In genomic region chr11:105524400-105524799, GRCm38 (mm10) we compare ENCODE assay signal across 22 mouse cellular contexts.
DNase-seq lines count a peak whose midpoint lies in the region; ATAC-seq lines count a peak whose summit lies in the region.
"Had no signal": no experiment of that assay in that cellular context is flagged by ENCODE, and none has a peak within 500 bp of the region (broad histone marks: within the 10 kb centered on the region; RNA-seq: fewer than 3 reads in every experiment).

No protein-coding gene starts in this region.

- H3K27ac ChIP-seq in heart, embryonic 13.5 days (replicated peaks) = peak overlapping the region; percentile 64
- no peak overlapping the region for H3K27ac ChIP-seq in neural tube, embryonic 15.5 days (replicated peaks)
- H3K27ac ChIP-seq in midbrain, embryonic 14.5 days (replicated peaks; ENCODE audit: low read depth, low read length) = no peak overlapping the region
- H3K27ac ChIP-seq: limb, embryonic 12.5 days; liver, embryonic 14.5 days; stomach, postnatal 0 days had no signal

- H3K4me2 ChIP-seq in heart, embryonic 13.5 days = no peak overlapping the region
- H3K4me2 ChIP-seq in neural tube, embryonic 15.5 days = no peak overlapping the region
- H3K4me2 ChIP-seq in midbrain, embryonic 14.5 days (ENCODE audit: low read length) = 0 out of 2 replicates have a peak overlapping the region, but pooled peaks have one; percentile 6
- H3K4me2 ChIP-seq: heart, embryonic 11.5 days; limb, embryonic 12.5 days had no signal

- 62% methylated on average over 8 of the region's 8 CpGs for WGBS in heart, embryonic 13.5 days
- WGBS in neural tube, embryonic 15.5 days = 20% methylated on average over 8 of the region's 8 CpGs
- WGBS in midbrain, embryonic 14.5 days = 19% methylated on average over 8 of the region's 8 CpGs

- H3K36me3 ChIP-seq in heart, embryonic 13.5 days = no peaks in the 10 kb centered on the region
- H3K36me3 ChIP-seq in neural tube, embryonic 15.5 days = no peaks in the 10 kb centered on the region
- no peaks in the 10 kb centered on the region for H3K36me3 ChIP-seq in midbrain, embryonic 14.5 days (ENCODE audit: control insufficient read depth, insufficient read depth, low read length)
- H3K36me3 ChIP-seq: limb, embryonic 12.5 days had no signal

- no peak overlapping the region for H3K4me3 ChIP-seq in heart, embryonic 13.5 days
- H3K4me3 ChIP-seq in neural tube, embryonic 15.5 days (replicated peaks) = no peak overlapping the region
- H3K4me3 ChIP-seq in midbrain, embryonic 14.5 days (replicated peaks; ENCODE audit: low read depth, low read length) = no peak overlapping the region
- H3K4me3 ChIP-seq: limb, embryonic 12.5 days; megakaryocyte, embryonic 14.5 days had no signal

- no peaks in the 10 kb centered on the region for H3K9me3 ChIP-seq in heart, embryonic 13.5 days
- H3K9me3 ChIP-seq in neural tube, embryonic 15.5 days (replicated peaks) = no peaks in the 10 kb centered on the region
- H3K9me3 ChIP-seq in midbrain, embryonic 14.5 days (ENCODE audit: control insufficient read depth, low read length) = no peaks in the 10 kb centered on the region
- H3K9me3 ChIP-seq: limb, embryonic 12.5 days; megakaryocyte, embryonic 14.5 days had no signal

- DNase-seq in heart, adult 9 months (ENCODE audit: low spot score in 2 of 2) = no peak
- DNase-seq in neural tube, embryonic 10.5 days (ENCODE audit: extremely low spot score, low spot score) = peak; percentile 21
- DNase-seq in midbrain, embryonic 14.5 days = peak; percentile 46
- no peak for DNase-seq in spleen, postnatal 14 days (ENCODE audit: low spot score in 2 of 2)
- no peak for DNase-seq in gastrocnemius, postnatal 25 days
- DNase-seq: B cell, adult 2 months; cerebellum, adult 11 months; cerebellum, postnatal 25 days; gastrocnemius, postnatal 10 days; kidney, adult 2 months; kidney, postnatal 25 days; layer of hippocampus, postnatal 36 days; spleen, adult 18-20 months; thymus, postnatal 25 days had no signal

- peaks cover 29% of the 10 kb centered on the region for H3K4me1 ChIP-seq in heart, embryonic 13.5 days
- H3K4me1 ChIP-seq in neural tube, embryonic 15.5 days = 0 out of 2 replicates have a peak, but pooled peaks cover 8% of the 10 kb centered on the region
- H3K4me1 ChIP-seq in midbrain, embryonic 14.5 days (ENCODE audit: control insufficient read depth, insufficient read depth, low read length) = peaks cover 6% of the 10 kb centered on the region; the same call in 1 of the 2 replicates

- H3K9ac ChIP-seq in heart, embryonic 13.5 days = no peak overlapping the region
- no peak overlapping the region for H3K9ac ChIP-seq in neural tube, embryonic 15.5 days (replicated peaks)
- H3K9ac ChIP-seq in midbrain, embryonic 14.5 days (replicated peaks; ENCODE audit: low read length) = no peak overlapping the region
- H3K9ac ChIP-seq: limb, embryonic 12.5 days; liver, embryonic 14.5 days had no signal

- ATAC-seq in heart, embryonic 13.5 days (ENCODE audit: extremely low read depth, insufficient number of reproducible peaks, low FRiP score, low TSS enrichment) = no peak
- ATAC-seq in neural tube, embryonic 15.5 days (ENCODE audit: low FRiP score) = no peak
- no peak for ATAC-seq in midbrain, embryonic 14.5 days (ENCODE audit: low FRiP score, low TSS enrichment)
- ATAC-seq: lung, postnatal 0 days had no signal

- no peaks in the 10 kb centered on the region for H3K27me3 ChIP-seq in heart, embryonic 13.5 days (replicated peaks)
- no peaks in the 10 kb centered on the region for H3K27me3 ChIP-seq in neural tube, embryonic 15.5 days (replicated peaks)
- H3K27me3 ChIP-seq in midbrain, embryonic 14.5 days (ENCODE audit: control insufficient read depth, insufficient read depth, low read length) = no peaks in the 10 kb centered on the region
- H3K27me3 ChIP-seq: limb, embryonic 12.5 days had no signal

Comparison
In these comparisons a context has a peak if more than half of its experiments do, and no peak if none do; other contexts are left out.
1. DNase-seq: peak in neural tube, embryonic 10.5 days (single experiment) and midbrain, embryonic 14.5 days (single experiment); none in heart, adult 9 months (0 of 2), spleen, postnatal 14 days (0 of 2) and gastrocnemius, postnatal 25 days (single experiment).